Mouse (Mus musculus) liver, embryonic 14.5 days (tissue): Measurements from ENCODE around the gene Cdv3. TPM values are rescaled to one million over a fixed set of nuclear protein-coding genes. Genes with fewer than 3 reads are reported as not detected.

Source experiments
- ATAC-seq: fragments of 200-750 bp; cut with Nextera tagmentation; 2 replicates; pipeline ENCODE4 v1.8.0; 2017; ENCODE audit warnings: moderate number of reproducible peaks, mild to moderate bottlenecking, moderate library complexity; ENCODE audit not compliant: insufficient read depth
- DNase-seq, 3 experiments: peaks; one replicate each; pipeline ENCODE4 v3.0.0-alpha.2; 2012 to 2013; ENCODE audit warnings: low read depth in 3 of 3, low spot score in 3 of 3
- H3K27ac ChIP-seq: fragments of 300-500 bp; sonication (generic); 2 replicates; pipeline ENCODE4 v1.5.1; 2014; ENCODE audit warnings: moderate library complexity, mild to moderate bottlenecking, control low read depth, inconsistent platforms
- H3K27me3 ChIP-seq: fragments of 300-500 bp; sonication (generic); 2 replicates; pipeline ENCODE4 v1.6.1; 2014; ENCODE audit warnings: mild to moderate bottlenecking, low read length, moderate library complexity; ENCODE audit not compliant: control insufficient read depth, insufficient read depth
- H3K36me3 ChIP-seq: fragments of 300-500 bp; sonication (generic); replicated peaks from 2 replicates; pipeline ENCODE4 v1.6.1; 2014; ENCODE audit warnings: low read depth; ENCODE audit not compliant: control insufficient read depth, insufficient read depth
- H3K4me1 ChIP-seq, 2 experiments: fragments of 200-500 bp in 1 of 2; fragments of 300-500 bp in 1 of 2; sonication (generic) in 1 of 2; replicated peaks; 2 replicates each; pipeline ENCODE4 v1.6.1; 2012 to 2014; ENCODE audit warnings: antibody characterized with exemption in 1 of 2, inconsistent platforms in 1 of 2, low read length in 1 of 2; ENCODE audit not compliant: control insufficient read depth in 2 of 2, insufficient read depth in 2 of 2
- H3K4me2 ChIP-seq: fragments of 300-500 bp; sonication (generic); 2 replicates; pipeline ENCODE4 v1.6.1; 2014; ENCODE audit warnings: low read depth, mild to moderate bottlenecking, control low read depth, moderate library complexity
- H3K4me3 ChIP-seq, 2 experiments: fragments of 200-500 bp in 1 of 2; fragments of 300-500 bp in 1 of 2; sonication (generic) in 1 of 2; 2 replicates each; pipeline ENCODE4 v1.5.1; 2012 to 2014; ENCODE audit warnings: low read depth in 2 of 2, low read length in 2 of 2, mild to moderate bottlenecking in 2 of 2, control low read depth in 1 of 2, inconsistent platforms in 1 of 2, moderate library complexity in 1 of 2; ENCODE audit not compliant: insufficient read depth in 1 of 2
- H3K9ac ChIP-seq: fragments of 300-500 bp; sonication (generic); replicated peaks from 2 replicates; pipeline ENCODE4 v1.6.1; 2014; ENCODE audit warnings: mild to moderate bottlenecking, control low read depth, moderate library complexity
- H3K9me3 ChIP-seq: fragments of 300-500 bp; sonication (generic); 2 replicates; pipeline ENCODE4 v1.6.1; 2016; ENCODE audit warnings: low read length, mixed read lengths; ENCODE audit not compliant: control insufficient read depth
- CTCF ChIP-seq: IDR thresholded peaks from 2 replicates; pipeline ENCODE4 v1.5.1; 2016; ENCODE audit warnings: antibody characterized with exemption, low read depth, control low read depth
- EP300 ChIP-seq: IDR thresholded peaks from 2 replicates; pipeline ENCODE4 v1.6.1; 2016; ENCODE audit warnings: antibody characterized with exemption, low read depth
- WGBS: fragments of 180-500 bp; shearing (Covaris S2); extraction: QIAGEN DNeasy Blood & Tissue Kit; methylation state at CpG from one replicate; pipeline ENCODE4 v1.1.7; 2014; ENCODE audit not compliant: insufficient replicate concordance; 5-methylcytosine and 5-hydroxymethylcytosine counted together
- polyA plus RNA-seq, 2 experiments: library from polyadenylated mRNA; depleted of rRNA in 1 of 2; stranded (reverse) in 1 of 2; unstranded in 1 of 2; fragments of >200 nt; fragmentation: Nextera tagmentation in 1 of 2; extraction: Ambion mirVana in 1 of 2; gene quantifications; 2 replicates each; pipeline versions ENCODE4 v1.2.1 to v1.2.3; 2012 to 2014

Cdv3 gene
- polyA plus RNA-seq, 2 experiments, result 32.0 to 41.8 TPM

DNA sequence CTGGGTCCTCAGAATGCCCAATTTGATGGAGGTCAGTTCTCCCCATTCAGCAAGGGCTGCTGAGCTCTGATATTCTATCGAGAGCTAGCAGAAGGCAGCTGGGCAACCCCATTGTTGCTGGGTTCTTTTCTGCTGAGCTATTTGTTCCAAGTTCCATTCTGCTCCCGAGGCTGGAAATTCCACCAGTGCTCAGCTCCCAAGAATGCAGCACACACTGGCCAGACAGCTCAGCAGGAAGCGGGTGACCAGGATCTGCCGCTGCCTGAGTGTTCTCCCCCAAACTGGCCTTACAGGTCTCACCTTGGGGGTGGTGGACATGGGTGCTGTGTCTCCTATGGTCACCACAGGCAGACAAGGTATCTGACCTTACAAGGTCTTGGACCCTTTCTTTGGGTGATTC is 4.3 kb upstream of the Cdv3 start:
- Histone ChIP-seq H3K27me3 (no peaks in the 10 kb centered on the region), H3K36me3 (no peaks in the 10 kb centered on the region), H3K4me2 (no peak overlapping the region), H3K9ac (no peak overlapping the region), H3K9me3 (no peaks in the 10 kb centered on the region), H3K27ac (no peak overlapping the region), H3K4me1 (peaks cover 7 to 13% of the 10 kb centered on the region in 2 experiments), H3K4me3 (no peak overlapping the region)
- 69% methylated on average over 4 of the region's 4 CpGs for WGBS
- DNase-seq (no peak), ATAC-seq (no peak)
- TF ChIP-seq CTCF (no peak), EP300 (no peak)

DNA sequence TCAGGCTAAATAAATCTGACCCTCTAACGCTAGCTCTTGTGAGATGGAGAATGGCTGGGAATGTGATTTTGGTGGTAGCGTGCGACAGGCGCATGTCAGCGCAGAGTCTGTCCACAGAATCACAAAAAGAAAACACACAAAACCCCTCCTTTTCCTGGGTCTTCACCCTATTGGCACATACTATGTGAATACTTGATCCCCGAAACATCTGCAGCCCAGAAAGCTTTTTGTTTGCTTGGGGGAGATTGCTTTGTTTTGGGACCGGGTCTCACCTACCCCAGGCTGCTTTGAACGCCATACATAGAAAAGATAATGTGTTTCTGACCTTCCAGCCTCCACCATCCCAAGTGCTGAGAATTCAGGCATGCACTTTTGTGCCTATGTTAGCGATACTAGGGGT is 716 bp upstream of the Cdv3 start:
- Histone ChIP-seq H3K4me2 (peak overlapping the region; percentile 77), H3K36me3 (peaks cover 13% of the 10 kb centered on the region), H3K9ac (peak overlapping the region; percentile 38), H3K27ac (peak overlapping the region; percentile 13), H3K27me3 (no peaks in the 10 kb centered on the region), H3K4me3 (peak overlapping the region; percentile 46 to 55), H3K9me3 (no peaks in the 10 kb centered on the region), H3K4me1 (peaks cover 7 to 17% of the 10 kb centered on the region in 2 experiments)
- ATAC-seq (no peak), DNase-seq (no peak)
- TF ChIP-seq EP300, result no peak
- no peak for TF ChIP-seq CTCF
- WGBS, result 60% methylated on average over 9 of the region's 9 CpGs

DNA sequence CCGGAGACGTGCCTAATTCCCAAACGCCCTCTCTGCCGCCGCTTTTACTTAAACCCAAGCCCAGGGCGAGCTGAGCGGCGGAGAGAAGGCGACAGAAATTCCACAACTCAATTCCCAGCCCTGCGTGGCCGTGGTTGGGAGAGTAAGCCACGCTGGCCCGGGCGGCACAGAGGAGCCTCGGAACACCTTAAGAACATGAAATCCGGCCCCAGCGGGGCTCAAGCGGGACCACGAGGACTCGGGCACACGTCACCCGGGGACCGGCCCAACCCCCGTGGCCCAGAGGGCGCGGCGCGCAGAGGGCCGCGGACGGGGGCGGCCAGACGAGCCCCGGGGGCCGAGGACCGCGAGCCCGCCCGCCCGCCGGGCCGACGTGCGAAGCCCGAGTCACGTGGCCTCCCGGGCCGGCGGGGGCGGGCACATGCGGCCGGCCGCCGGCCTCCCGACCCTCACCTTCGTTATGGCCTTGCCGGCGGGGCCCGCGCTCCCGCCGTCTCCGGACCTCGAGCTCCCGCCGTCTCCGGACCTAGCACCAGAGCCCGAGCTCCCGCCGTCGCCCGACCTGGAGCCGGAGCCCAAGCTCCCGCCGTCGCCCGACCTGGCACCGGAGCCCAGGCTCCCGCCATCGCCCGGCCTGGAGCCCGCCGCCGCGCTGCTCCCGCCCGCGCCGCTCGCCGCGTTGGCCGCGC is 895 bp downstream of the Cdv3 start:
- Histone ChIP-seq H3K9me3 (no peaks in the 10 kb centered on the region), H3K4me2 (peak overlapping the region; percentile 95), H3K36me3 (peaks cover 16% of the 10 kb centered on the region), H3K27ac (peak overlapping the region; percentile 91), H3K27me3 (no peaks in the 10 kb centered on the region), H3K9ac (peak overlapping the region; percentile 98), H3K4me3 (peak overlapping the region; percentile 88 to 95), H3K4me1 (peaks cover 7 to 17% of the 10 kb centered on the region in 2 experiments)
- no peak for TF ChIP-seq CTCF
- no peak for TF ChIP-seq EP300
- ATAC-seq, result peak; percentile 42
- peak in 2 of 3 experiments; percentile 43 to 48 for DNase-seq
- 2% methylated on average over 71 of the region's 94 CpGs for WGBS

DNA sequence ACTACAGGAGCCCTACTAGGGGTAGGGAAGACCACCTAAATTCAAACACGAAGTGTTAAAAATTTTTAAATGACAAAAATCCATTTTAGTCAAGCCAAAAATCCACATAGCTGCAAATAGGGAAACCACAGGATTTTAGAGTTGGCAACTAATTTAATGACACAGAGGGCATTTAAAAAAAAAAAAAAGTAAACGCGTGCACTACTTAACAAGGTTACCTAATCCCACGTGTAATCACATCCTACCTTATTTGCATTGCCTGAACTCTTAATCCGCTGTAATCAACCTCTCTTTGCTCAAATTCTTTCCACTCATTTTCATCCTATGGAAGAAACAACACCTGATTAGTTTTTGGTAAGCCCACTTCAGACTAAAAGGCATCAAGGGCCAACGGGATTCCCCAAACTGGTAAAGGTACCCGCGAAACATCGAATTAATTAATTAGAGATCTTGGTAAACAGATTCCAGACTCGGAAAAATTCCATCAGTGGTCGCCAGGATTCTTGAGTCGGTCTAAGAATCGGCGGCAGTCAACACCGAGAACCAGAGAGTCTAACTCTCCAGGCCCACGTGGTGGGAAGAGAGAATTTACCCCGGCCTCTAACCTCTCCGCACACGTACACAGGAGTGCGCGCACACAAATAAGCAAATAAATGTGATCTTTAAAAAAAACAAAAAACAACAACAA is 1.8 kb downstream of the Cdv3 start:
- Histone ChIP-seq H3K4me1 (peaks cover 7 to 17% of the 10 kb centered on the region in 2 experiments), H3K4me3 (peak overlapping the region; percentile 88 to 95), H3K27ac (peak overlapping the region; percentile 91), H3K9ac (peak overlapping the region; percentile 98), H3K36me3 (peaks cover 25% of the 10 kb centered on the region), H3K27me3 (no peaks in the 10 kb centered on the region), H3K9me3 (no peaks in the 10 kb centered on the region), H3K4me2 (peak overlapping the region; percentile 95)
- DNase-seq (no peak), ATAC-seq (no peak)
- TF ChIP-seq CTCF (no peak), EP300 (no peak)
- 1% methylated on average over 21 of the region's 21 CpGs for WGBS

DNA sequence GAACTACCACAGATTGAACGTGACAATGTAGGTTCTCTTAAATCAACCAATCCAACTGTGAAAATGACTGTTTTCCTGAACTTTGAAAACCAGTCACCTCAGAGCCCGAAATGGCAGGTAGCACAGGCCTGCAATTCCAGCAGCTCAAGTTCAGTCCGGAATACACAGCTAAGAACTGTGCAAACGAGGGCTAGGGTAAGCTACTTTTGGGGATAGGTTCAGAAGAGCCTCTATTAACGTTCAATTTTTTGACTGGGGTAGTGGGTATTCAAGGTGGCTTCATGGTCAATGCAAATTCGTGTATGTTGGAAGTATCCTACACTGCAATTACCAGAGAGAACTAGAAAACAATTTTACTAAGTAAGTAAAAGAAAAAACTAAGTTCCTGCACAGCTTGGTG is 2.6 kb downstream of the Cdv3 start:
- TF ChIP-seq EP300 (no peak), CTCF (no peak)

More for the DNA sequence above, 2.6 kb downstream of the Cdv3 start:
- H3K27me3 ChIP-seq, result no peaks in the 10 kb centered on the region
- H3K9me3 ChIP-seq, result no peaks in the 10 kb centered on the region
- no peak for DNase-seq
- peak overlapping the region; percentile 98 for H3K9ac ChIP-seq
- H3K27ac ChIP-seq, result no peak overlapping the region
- peaks cover 33% of the 10 kb centered on the region for H3K36me3 ChIP-seq
- no peak for ATAC-seq
- H3K4me3 ChIP-seq, result peak overlapping the region; percentile 51 to 95; a peak in 3 of 4 replicates
- H3K4me1 ChIP-seq, result peaks cover 8 to 23% of the 10 kb centered on the region in 2 experiments
- WGBS, result 45% methylated on average over 6 of the region's 6 CpGs
- H3K4me2 ChIP-seq, result peak overlapping the region; percentile 95
